19 mouse cellular contexts compared by ENCODE assay signal in genomic region chr6:24570278-24570677, GRCm38 (mm10). TPM values are rescaled to one million over a fixed set of nuclear protein-coding genes. Genes with fewer than 3 reads are reported as not detected.
DNase-seq lines count a peak whose midpoint lies in the region; ATAC-seq and TF ChIP-seq lines count a peak whose summit lies in the region.
"Had no signal": no experiment of that assay in that cellular context is flagged by ENCODE, and none has a peak within 500 bp of the region (broad histone marks: within the 10 kb centered on the region; RNA-seq: fewer than 3 reads in every experiment).

No protein-coding gene starts in this region.

- TF ChIP-seq EP300 in heart, postnatal 0 days (IDR thresholded peaks at IDR 0.05; ENCODE audit: low read depth) = no peak

- no peak overlapping the region for H3K27ac ChIP-seq in heart, embryonic 10.5 days
- peak overlapping the region; percentile 60 for H3K27ac ChIP-seq in heart, postnatal 0 days (ENCODE audit: low read depth)
- H3K27ac ChIP-seq in heart, embryonic 12.5 days (ENCODE audit: poor library complexity, severe bottlenecking) = no peak overlapping the region
- H3K27ac ChIP-seq in midbrain, embryonic 13.5 days = no peak overlapping the region
- H3K27ac ChIP-seq in midbrain, embryonic 14.5 days (replicated peaks; ENCODE audit: low read depth, low read length) = no peak overlapping the region
- H3K27ac ChIP-seq: embryonic facial prominence, embryonic 10.5 days; hindbrain, embryonic 12.5 days had no signal

- ATAC-seq in heart, postnatal 0 days (ENCODE audit: insufficient read depth, low read depth) = peak; percentile 40; the same call in 1 of the 2 replicates
- ATAC-seq in heart, embryonic 12.5 days (ENCODE audit: insufficient number of reproducible peaks, low FRiP score) = no peak
- peak; percentile 48; the same call in 1 of the 2 replicates for ATAC-seq in midbrain, embryonic 13.5 days
- no peak for ATAC-seq in midbrain, embryonic 14.5 days (ENCODE audit: low FRiP score, low TSS enrichment)
- ATAC-seq: forebrain, embryonic 14.5 days; hindbrain, embryonic 16.5 days; inflammation-experienced regulatory T-cells, adult 6 months; intestine, postnatal 0 days had no signal

- H3K9ac ChIP-seq in heart, postnatal 0 days (replicated peaks; ENCODE audit: low read depth, low read length) = no peak overlapping the region
- H3K9ac ChIP-seq in heart, embryonic 12.5 days = no peak overlapping the region
- no peak overlapping the region for H3K9ac ChIP-seq in midbrain, embryonic 13.5 days (replicated peaks)
- no peak overlapping the region for H3K9ac ChIP-seq in midbrain, embryonic 14.5 days (replicated peaks; ENCODE audit: low read length)
- H3K9ac ChIP-seq: hindbrain, embryonic 12.5 days had no signal

- peaks cover 13% of the 10 kb centered on the region; the same call in 1 of the 2 replicates for H3K4me1 ChIP-seq in heart, embryonic 10.5 days
- peaks cover 6% of the 10 kb centered on the region; the same call in 1 of the 2 replicates for H3K4me1 ChIP-seq in heart, postnatal 0 days (ENCODE audit: control insufficient read depth, insufficient read depth)
- peaks cover 7% of the 10 kb centered on the region for H3K4me1 ChIP-seq in heart, embryonic 12.5 days (replicated peaks)
- H3K4me1 ChIP-seq in midbrain, embryonic 13.5 days (replicated peaks) = no peaks in the 10 kb centered on the region
- no peaks in the 10 kb centered on the region for H3K4me1 ChIP-seq in midbrain, embryonic 14.5 days (ENCODE audit: control insufficient read depth, insufficient read depth, low read length)
- H3K4me1 ChIP-seq: hindbrain, embryonic 12.5 days had no signal

- TF ChIP-seq CTCF in heart, postnatal 0 days (IDR thresholded peaks at IDR 0.05; ENCODE audit: low read depth) = no peak

- H3K36me3 ChIP-seq in heart, embryonic 10.5 days = peaks cover 2% of the 10 kb centered on the region; the same call in 1 of the 2 replicates
- no peaks in the 10 kb centered on the region for H3K36me3 ChIP-seq in heart, postnatal 0 days (replicated peaks; ENCODE audit: control insufficient read depth, insufficient read depth, low read length)
- no peaks in the 10 kb centered on the region for H3K36me3 ChIP-seq in heart, embryonic 12.5 days
- H3K36me3 ChIP-seq in midbrain, embryonic 13.5 days = no peaks in the 10 kb centered on the region
- H3K36me3 ChIP-seq in midbrain, embryonic 14.5 days (ENCODE audit: control insufficient read depth, insufficient read depth, low read length) = no peaks in the 10 kb centered on the region
- H3K36me3 ChIP-seq: embryonic facial prominence, embryonic 10.5 days; hindbrain, embryonic 12.5 days had no signal

- H3K9me3 ChIP-seq in heart, embryonic 10.5 days = no peaks in the 10 kb centered on the region
- peaks cover 10% of the 10 kb centered on the region for H3K9me3 ChIP-seq in heart, postnatal 0 days (replicated peaks; ENCODE audit: control insufficient read depth, low read length)
- peaks cover 5% of the 10 kb centered on the region; the same call in 1 of the 2 replicates for H3K9me3 ChIP-seq in heart, embryonic 12.5 days (replicated peaks)
- no peaks in the 10 kb centered on the region for H3K9me3 ChIP-seq in midbrain, embryonic 13.5 days
- no peaks in the 10 kb centered on the region for H3K9me3 ChIP-seq in midbrain, embryonic 14.5 days (ENCODE audit: control insufficient read depth, low read length)
- H3K9me3 ChIP-seq: embryonic facial prominence, embryonic 10.5 days; hindbrain, embryonic 12.5 days had no signal

- peak; percentile 95 for DNase-seq in heart, adult 11 months
- DNase-seq in heart, embryonic 10.5 days (ENCODE audit: low spot score) = no peak
- DNase-seq in heart, postnatal 0 days (ENCODE audit: low spot score) = no peak
- no peak for DNase-seq in midbrain, embryonic 14.5 days
- DNase-seq: adrenal gland, adult 2 months; adrenal gland, postnatal 25 days; cerebellum, adult 2 months; cerebellum, postnatal 10 days had no signal

- no peak overlapping the region for H3K4me3 ChIP-seq in heart, embryonic 10.5 days
- no peak overlapping the region for H3K4me3 ChIP-seq in heart, postnatal 0 days (ENCODE audit: low read depth, low read length)
- H3K4me3 ChIP-seq in heart, embryonic 12.5 days = no peak overlapping the region
- no peak overlapping the region for H3K4me3 ChIP-seq in midbrain, embryonic 13.5 days (replicated peaks)
- H3K4me3 ChIP-seq in midbrain, embryonic 14.5 days (replicated peaks; ENCODE audit: low read depth, low read length) = no peak overlapping the region
- H3K4me3 ChIP-seq: embryonic facial prominence, embryonic 10.5 days; hindbrain, embryonic 12.5 days had no signal

- 81% methylated on average over 11 of the region's 11 CpGs for WGBS in heart, embryonic 10.5 days
- 60% methylated on average over 11 of the region's 11 CpGs for WGBS in heart, postnatal 0 days
- 72% methylated on average over 11 of the region's 11 CpGs for WGBS in heart, embryonic 12.5 days
- 73% methylated on average over 11 of the region's 11 CpGs for WGBS in midbrain, embryonic 13.5 days
- 74% methylated on average over 11 of the region's 11 CpGs for WGBS in midbrain, embryonic 14.5 days

- peak overlapping the region; percentile 18; the same call in 1 of the 2 replicates for H3K4me2 ChIP-seq in heart, postnatal 0 days (ENCODE audit: low read depth, low read length)
- H3K4me2 ChIP-seq in heart, embryonic 12.5 days = no peak overlapping the region
- no peak overlapping the region for H3K4me2 ChIP-seq in midbrain, embryonic 13.5 days (replicated peaks)
- H3K4me2 ChIP-seq in midbrain, embryonic 14.5 days (ENCODE audit: low read length) = no peak overlapping the region
- H3K4me2 ChIP-seq: heart, embryonic 11.5 days; hindbrain, embryonic 12.5 days had no signal

- no peaks in the 10 kb centered on the region for H3K27me3 ChIP-seq in heart, embryonic 10.5 days (ENCODE audit: insufficient read depth, poor library complexity, severe bottlenecking)
- H3K27me3 ChIP-seq in heart, postnatal 0 days (ENCODE audit: control insufficient read depth, insufficient read depth, low read length) = no peaks in the 10 kb centered on the region
- no peaks in the 10 kb centered on the region for H3K27me3 ChIP-seq in heart, embryonic 12.5 days (replicated peaks)
- no peaks in the 10 kb centered on the region for H3K27me3 ChIP-seq in midbrain, embryonic 13.5 days
- H3K27me3 ChIP-seq in midbrain, embryonic 14.5 days (ENCODE audit: control insufficient read depth, insufficient read depth, low read length) = no peaks in the 10 kb centered on the region
- H3K27me3 ChIP-seq: hindbrain, embryonic 12.5 days had no signal

RNA-seq across cellular contexts. Expression of gene Lmod2, which starts 27.3 kb away (rescaled TPM):
- polyA plus RNA-seq in heart, embryonic 10.5 days (2016; fragmentation: Nextera tagmentation; extraction: Ambion mirVana) = 19.9 and 36.7 TPM in 2 replicates
- 51.9 and 68.1 TPM in 2 replicates for total RNA-seq in heart, postnatal 0 days (2014; rRNA removed; ENCODE audit: low replicate concordance)
- 62.2 and 70.3 TPM in 2 replicates for polyA plus RNA-seq in heart, postnatal 0 days (2015; fragmentation: Nextera tagmentation; extraction: Ambion mirVana)
- 45.3 and 49.3 TPM in 2 replicates for polyA plus RNA-seq in heart, embryonic 12.5 days (2016; fragmentation: Nextera tagmentation; extraction: Ambion mirVana)
- polyA plus RNA-seq in midbrain, embryonic 13.5 days (2015; fragmentation: Nextera tagmentation; extraction: Ambion mirVana) = not detected in 2 replicates
- polyA plus RNA-seq in midbrain, embryonic 14.5 days (2014; fragmentation: Nextera tagmentation; extraction: Ambion mirVana) = not detected in 2 replicates
- total RNA-seq: ES-E14 had no signal
- polyA plus RNA-seq: adrenal gland, adult 2 months; embryonic facial prominence, embryonic 10.5 days; forebrain, embryonic 14.5 days; hindbrain, embryonic 12.5 days; hindbrain, embryonic 16.5 days; inflammation-experienced regulatory T-cells, adult 6 months; intestine, postnatal 0 days; kidney, embryonic 14.5 days had no signal

RNA-seq across cellular contexts. Expression of gene Asb15, which starts 42.3 kb away (rescaled TPM):
- polyA plus RNA-seq in heart, embryonic 10.5 days (2016; fragmentation: Nextera tagmentation; extraction: Ambion mirVana) = not detected in 2 replicates
- total RNA-seq in heart, postnatal 0 days (2014; rRNA removed; ENCODE audit: low replicate concordance) = 1.5 and 3.4 TPM in 2 replicates
- polyA plus RNA-seq in heart, postnatal 0 days (2015; fragmentation: Nextera tagmentation; extraction: Ambion mirVana) = 1.4 and 1.5 TPM in 2 replicates
- polyA plus RNA-seq in heart, embryonic 12.5 days (2016; fragmentation: Nextera tagmentation; extraction: Ambion mirVana) = 0.24 TPM in 1 of 2 replicates, not detected in the other
- polyA plus RNA-seq in midbrain, embryonic 13.5 days (2015; fragmentation: Nextera tagmentation; extraction: Ambion mirVana) = not detected in 2 replicates
- polyA plus RNA-seq in midbrain, embryonic 14.5 days (2014; fragmentation: Nextera tagmentation; extraction: Ambion mirVana) = 0.09 TPM in 1 of 2 replicates, not detected in the other
- total RNA-seq: adrenal gland, adult 2 months; adrenal gland, postnatal 25 days; ES-E14 had no signal
- polyA plus RNA-seq: adrenal gland, adult 2 months; embryonic facial prominence, embryonic 10.5 days; forebrain, embryonic 14.5 days; hindbrain, embryonic 12.5 days; inflammation-experienced regulatory T-cells, adult 6 months; intestine, postnatal 0 days had no signal

RNA-seq across cellular contexts. Expression of gene Ndufa5, which starts 42.5 kb away (rescaled TPM):
- 471 and 587 TPM in 2 replicates for polyA plus RNA-seq in heart, embryonic 10.5 days (2016; fragmentation: Nextera tagmentation; extraction: Ambion mirVana)
- total RNA-seq in heart, postnatal 0 days (2014; rRNA removed; ENCODE audit: low replicate concordance) = 55.0 and 113 TPM in 2 replicates
- 1,697 and 1,774 TPM in 2 replicates for polyA plus RNA-seq in heart, postnatal 0 days (2015; fragmentation: Nextera tagmentation; extraction: Ambion mirVana)
- polyA plus RNA-seq in heart, embryonic 12.5 days (2016; fragmentation: Nextera tagmentation; extraction: Ambion mirVana) = 715 and 719 TPM in 2 replicates
- polyA plus RNA-seq in midbrain, embryonic 13.5 days (2015; fragmentation: Nextera tagmentation; extraction: Ambion mirVana) = 360 and 376 TPM in 2 replicates
- 348 and 442 TPM in 2 replicates for polyA plus RNA-seq in midbrain, embryonic 14.5 days (2014; fragmentation: Nextera tagmentation; extraction: Ambion mirVana)

RNA-seq across cellular contexts. Expression of gene Iqub, which starts 55.4 kb away (rescaled TPM):
- 0.30 and 0.38 TPM in 2 replicates for polyA plus RNA-seq in heart, embryonic 10.5 days (2016; fragmentation: Nextera tagmentation; extraction: Ambion mirVana)
- 0.15 TPM in 1 of 2 replicates, not detected in the other for total RNA-seq in heart, postnatal 0 days (2014; rRNA removed; ENCODE audit: low replicate concordance)
- polyA plus RNA-seq in heart, postnatal 0 days (2015; fragmentation: Nextera tagmentation; extraction: Ambion mirVana) = 0.16 and 0.23 TPM in 2 replicates
- polyA plus RNA-seq in heart, embryonic 12.5 days (2016; fragmentation: Nextera tagmentation; extraction: Ambion mirVana) = 0.36 and 0.40 TPM in 2 replicates
- 0.68 and 0.77 TPM in 2 replicates for polyA plus RNA-seq in midbrain, embryonic 13.5 days (2015; fragmentation: Nextera tagmentation; extraction: Ambion mirVana)
- polyA plus RNA-seq in midbrain, embryonic 14.5 days (2014; fragmentation: Nextera tagmentation; extraction: Ambion mirVana) = 1.3 and 1.6 TPM in 2 replicates
- polyA plus RNA-seq: adrenal gland, adult 2 months; inflammation-experienced regulatory T-cells, adult 6 months; kidney, embryonic 14.5 days had no signal

Comparison
In these comparisons a context has a peak if more than half of its experiments do, and no peak if none do; other contexts are left out.
1. ATAC-seq: peak in heart, postnatal 0 days (single experiment) and midbrain, embryonic 13.5 days (single experiment); none in heart, embryonic 12.5 days (single experiment) and midbrain, embryonic 14.5 days (single experiment).
2. RNA of gene Lmod2, which starts 27.3 kb away (polyA plus RNA-seq): 62.2 to 70.3 TPM in heart, postnatal 0 days, 45.3 to 49.3 TPM in heart, embryonic 12.5 days and 19.9 to 36.7 TPM in heart, embryonic 10.5 days; not detected in midbrain, embryonic 13.5 days and not detected in midbrain, embryonic 14.5 days; every median in the first group is over 10 times any median in the second.